Mouse (Mus musculus): ENCODE results near the gene Gm45337.

DNA sequence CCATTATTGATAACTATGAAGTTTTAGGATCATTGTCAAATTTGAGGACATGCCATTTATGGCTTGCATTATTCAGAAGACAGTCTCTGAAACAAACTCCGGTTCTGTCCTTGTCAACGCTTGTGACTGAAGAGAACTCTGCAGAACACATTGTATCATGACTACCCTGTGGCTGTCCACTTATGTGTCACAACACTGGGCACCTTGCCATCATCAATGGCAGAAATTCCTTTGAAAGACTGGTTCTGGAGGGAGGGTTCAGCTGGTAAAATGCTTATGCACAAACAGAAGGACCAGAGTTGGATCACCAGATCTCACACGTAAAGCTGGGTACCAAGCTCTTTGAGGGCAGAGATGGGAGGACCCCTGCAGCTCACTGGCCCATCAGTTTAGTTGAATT lies 15.0 kb upstream of the Gm45337 start:
- TF ChIP-seq CTCF (IDR thresholded peaks at IDR 0.05; ENCODE audit: borderline replicate concordance, extremely low read depth, insufficient read depth, insufficient read length) (no peak), POLR2A (IDR thresholded peaks at IDR 0.05; ENCODE audit: borderline replicate concordance, extremely low read depth, insufficient read depth, insufficient read length, poor library complexity, severe bottlenecking) (no peak)

Measured in brain, embryonic 14.5 days (tissue).